Mouse (Mus musculus) liver, embryonic 12.5 days (tissue): ENCODE measurements around the gene 1700008O03Rik. TPM values are rescaled to one million over a fixed set of nuclear protein-coding genes. Genes with fewer than 3 reads are reported as not detected.

Source experiments
- ATAC-seq: fragments of 200-750 bp; cut with Nextera tagmentation; 2 replicates; pipeline ENCODE4 v1.8.0; 2017; ENCODE audit warnings: moderate number of reproducible peaks, mild to moderate bottlenecking, moderate library complexity
- H3K27ac ChIP-seq: fragments of 300-500 bp; sonication (generic); 2 replicates; pipeline ENCODE4 v1.5.1; 2016; ENCODE audit warnings: mild to moderate bottlenecking
- H3K27me3 ChIP-seq: fragments of 300-500 bp; sonication (generic); replicated peaks from 2 replicates; pipeline ENCODE4 v1.6.1; 2016; ENCODE audit warnings: mild to moderate bottlenecking, moderate library complexity
- H3K36me3 ChIP-seq: fragments of 300-500 bp; sonication (generic); 2 replicates; pipeline ENCODE4 v1.6.1; 2016; ENCODE audit warnings: mild to moderate bottlenecking, moderate library complexity
- H3K4me1 ChIP-seq: fragments of 300-500 bp; sonication (generic); 2 replicates; pipeline ENCODE4 v1.6.1; 2016
- H3K4me2 ChIP-seq: fragments of 300-500 bp; sonication (generic); 2 replicates; pipeline ENCODE4 v1.6.1; 2016; ENCODE audit warnings: mild to moderate bottlenecking, moderate library complexity
- H3K4me3 ChIP-seq: fragments of 300-500 bp; sonication (generic); 2 replicates; pipeline ENCODE4 v1.5.1; 2016; ENCODE audit warnings: mild to moderate bottlenecking, moderate library complexity
- H3K9ac ChIP-seq: fragments of 300-500 bp; sonication (generic); 2 replicates; pipeline ENCODE4 v1.6.1; 2016; ENCODE audit warnings: mild to moderate bottlenecking, moderate library complexity
- H3K9me3 ChIP-seq: fragments of 300-500 bp; sonication (generic); replicated peaks from 2 replicates; pipeline ENCODE4 v1.6.1; 2016; ENCODE audit warnings: mild to moderate bottlenecking, moderate library complexity
- WGBS: fragments of 180-500 bp; shearing (Covaris S2); methylation state at CpG from one replicate; pipeline ENCODE4 v1.1.7; 2016; ENCODE audit not compliant: insufficient replicate concordance; 5-methylcytosine and 5-hydroxymethylcytosine counted together
- polyA plus RNA-seq: library from polyadenylated mRNA; unstranded; fragments of >200 nt; fragmentation: Nextera tagmentation; extraction: Ambion mirVana; gene quantifications from 2 replicates; pipeline ENCODE4 v1.2.1, GENCODE M21; 2016

Gene 1700008O03Rik
- polyA plus RNA-seq, result 0.38 TPM in 1 of 2 replicates, not detected in the other

GRCm38 (mm10) chr7:44385720-44386119 lies at the start of gene 1700008O03Rik:
TSS of gene 1700008O03Rik (minus strand) at chr7:44385820.
- H3K9me3 ChIP-seq, result no peaks in the 10 kb centered on the region
- H3K36me3 ChIP-seq, result no peaks in the 10 kb centered on the region
- H3K27ac ChIP-seq, result no peak within 1 kb of the TSS
- peak within 1 kb of the TSS; percentile 43 for H3K4me3 ChIP-seq
- peak within 1 kb of the TSS; percentile 71 for H3K4me2 ChIP-seq
- peaks cover 82% of the 10 kb centered on the region for H3K27me3 ChIP-seq
- peaks cover 11% of the 10 kb centered on the region for H3K4me1 ChIP-seq
- H3K9ac ChIP-seq, result no peak within 1 kb of the TSS
- WGBS, result 60% methylated on average over 12 of the region's 12 CpGs
- no peak for ATAC-seq

- Histone ChIP-seq H3K27me3 (peaks cover 93% of the 10 kb centered on the region), H3K4me3 (no peak overlapping the region), H3K9ac (no peak overlapping the region), H3K4me1 (peaks cover 38% of the 10 kb centered on the region), H3K4me2 (no peak overlapping the region), H3K36me3 (no peaks in the 10 kb centered on the region), H3K27ac (no peak overlapping the region), H3K9me3 (no peaks in the 10 kb centered on the region)
- no peak for ATAC-seq
- 64% methylated on average over 9 of the region's 9 CpGs for WGBS
These were observed 48.5 kb upstream of the 1700008O03Rik start for GRCm38 (mm10) chr7:44434089-44434488.

DNA sequence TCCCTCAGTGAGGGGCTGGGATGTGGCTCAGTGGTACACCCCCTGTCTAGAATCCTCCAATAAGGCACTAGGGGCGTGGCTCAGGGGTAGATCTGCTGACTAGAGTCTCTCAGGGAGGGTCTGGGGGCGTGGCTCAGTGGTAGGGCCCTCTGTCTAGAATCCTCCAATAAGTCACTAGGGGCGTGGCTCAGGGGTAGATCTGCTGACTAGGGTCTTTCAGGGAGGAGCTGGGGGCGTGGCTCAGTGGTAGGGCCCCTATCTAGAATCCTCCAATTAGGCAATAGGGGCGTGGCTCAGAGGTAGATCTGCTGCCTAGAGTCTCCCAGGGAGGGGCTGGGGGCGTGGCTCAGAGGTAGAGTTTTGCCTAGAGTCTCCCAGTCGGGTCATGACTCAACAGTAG lies 47.8 kb upstream of the 1700008O03Rik start:
- WGBS, result 1% methylated on average over 7 of the region's 7 CpGs
- peaks cover 40% of the 10 kb centered on the region for H3K4me1 ChIP-seq
- peaks cover 95% of the 10 kb centered on the region for H3K27me3 ChIP-seq
- H3K36me3 ChIP-seq, result no peaks in the 10 kb centered on the region
- peak; percentile 88 for ATAC-seq
- H3K4me2 ChIP-seq, result no peak overlapping the region
- no peaks in the 10 kb centered on the region for H3K9me3 ChIP-seq
- no peak overlapping the region for H3K27ac ChIP-seq
- no peak overlapping the region for H3K4me3 ChIP-seq
- H3K9ac ChIP-seq, result no peak overlapping the region

GRCm38 (mm10) chr7:44432550-44432949 lies 46.9 kb upstream of the 1700008O03Rik start:
- ATAC-seq, result no peak
- no peaks in the 10 kb centered on the region for H3K36me3 ChIP-seq
- H3K4me3 ChIP-seq, result no peak overlapping the region
- H3K27ac ChIP-seq, result no peak overlapping the region
- no peaks in the 10 kb centered on the region for H3K9me3 ChIP-seq
- no peak overlapping the region for H3K9ac ChIP-seq
- peaks cover 95% of the 10 kb centered on the region for H3K27me3 ChIP-seq
- 63% methylated on average over 6 of the region's 6 CpGs for WGBS
- H3K4me1 ChIP-seq, result peaks cover 40% of the 10 kb centered on the region
- H3K4me2 ChIP-seq, result no peak overlapping the region

DNA sequence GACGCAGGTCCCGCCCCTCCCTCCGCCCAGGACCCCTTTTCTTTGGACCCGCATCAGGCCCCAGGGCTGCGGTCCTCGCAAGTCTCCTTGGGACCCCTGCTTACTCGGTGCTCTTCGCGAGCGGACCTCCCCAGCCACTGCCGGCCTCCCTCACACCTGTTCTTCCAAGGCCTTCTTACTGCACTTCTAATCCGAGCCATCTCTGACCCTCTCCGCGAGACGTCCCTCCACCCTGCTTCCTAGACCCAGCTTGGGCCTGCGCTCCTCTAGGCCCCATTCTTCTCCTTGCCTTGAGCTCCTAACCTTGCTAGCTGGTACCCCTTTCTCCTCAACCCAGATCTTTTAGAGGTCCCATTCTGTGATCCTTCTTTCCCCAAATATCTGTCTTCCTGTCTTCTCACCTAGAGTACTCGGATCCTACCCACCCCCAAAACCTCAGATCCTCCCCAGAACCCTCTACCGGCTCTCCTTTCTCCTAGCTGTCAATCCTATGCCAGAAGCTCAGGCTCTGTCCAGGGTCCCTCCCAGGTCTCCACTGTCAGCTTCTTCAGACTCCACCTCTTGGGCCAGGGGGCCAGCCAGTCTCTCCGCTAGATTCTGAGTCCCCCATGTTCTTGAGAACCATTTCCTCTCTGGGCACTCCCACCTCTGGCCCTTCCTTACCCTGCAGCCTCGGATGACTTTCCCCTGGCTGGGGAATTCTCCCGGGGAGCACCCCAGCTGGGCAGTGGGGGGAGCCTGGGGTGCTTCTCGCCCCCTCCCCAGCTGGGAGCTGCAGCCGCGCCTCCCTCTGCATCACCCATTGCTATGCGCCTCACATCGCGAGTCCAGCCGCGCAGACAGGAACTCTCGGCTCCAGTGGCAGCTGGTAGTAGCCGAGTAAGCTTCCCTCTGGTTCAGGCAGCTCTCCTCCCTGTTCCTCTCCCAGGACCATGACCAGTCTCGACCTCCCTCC lies 44.2 kb upstream of the 1700008O03Rik start:
- Histone ChIP-seq H3K9ac (no peak overlapping the region), H3K36me3 (no peaks in the 10 kb centered on the region), H3K27me3 (peaks cover 94% of the 10 kb centered on the region), H3K27ac (no peak overlapping the region), H3K4me1 (peaks cover 22% of the 10 kb centered on the region), H3K9me3 (no peaks in the 10 kb centered on the region), H3K4me2 (peak overlapping the region; percentile 56; the same call in 1 of the 2 replicates), H3K4me3 (peak overlapping the region; percentile 38)
- ATAC-seq, result no peak
- 5% methylated on average over 26 of the region's 32 CpGs for WGBS

GRCm38 (mm10) chr7:44428968-44429521 lies 43.4 kb upstream of the 1700008O03Rik start, which contains the start of gene Lrrc4b:
TSS of gene Lrrc4b (plus strand) at chr7:44429018.
- H3K9me3 ChIP-seq, result no peaks in the 10 kb centered on the region
- no peak within 1 kb of the TSS for H3K27ac ChIP-seq
- peak within 1 kb of the TSS; percentile 38 for H3K4me3 ChIP-seq
- no peak within 1 kb of the TSS for H3K9ac ChIP-seq
- ATAC-seq, result no peak
- no peaks in the 10 kb centered on the region for H3K36me3 ChIP-seq
- peaks cover 89% of the 10 kb centered on the region for H3K27me3 ChIP-seq
- peak within 1 kb of the TSS; percentile 56 for H3K4me2 ChIP-seq
- 2% methylated on average over 55 of the region's 69 CpGs for WGBS
- H3K4me1 ChIP-seq, result peaks cover 22% of the 10 kb centered on the region

DNA sequence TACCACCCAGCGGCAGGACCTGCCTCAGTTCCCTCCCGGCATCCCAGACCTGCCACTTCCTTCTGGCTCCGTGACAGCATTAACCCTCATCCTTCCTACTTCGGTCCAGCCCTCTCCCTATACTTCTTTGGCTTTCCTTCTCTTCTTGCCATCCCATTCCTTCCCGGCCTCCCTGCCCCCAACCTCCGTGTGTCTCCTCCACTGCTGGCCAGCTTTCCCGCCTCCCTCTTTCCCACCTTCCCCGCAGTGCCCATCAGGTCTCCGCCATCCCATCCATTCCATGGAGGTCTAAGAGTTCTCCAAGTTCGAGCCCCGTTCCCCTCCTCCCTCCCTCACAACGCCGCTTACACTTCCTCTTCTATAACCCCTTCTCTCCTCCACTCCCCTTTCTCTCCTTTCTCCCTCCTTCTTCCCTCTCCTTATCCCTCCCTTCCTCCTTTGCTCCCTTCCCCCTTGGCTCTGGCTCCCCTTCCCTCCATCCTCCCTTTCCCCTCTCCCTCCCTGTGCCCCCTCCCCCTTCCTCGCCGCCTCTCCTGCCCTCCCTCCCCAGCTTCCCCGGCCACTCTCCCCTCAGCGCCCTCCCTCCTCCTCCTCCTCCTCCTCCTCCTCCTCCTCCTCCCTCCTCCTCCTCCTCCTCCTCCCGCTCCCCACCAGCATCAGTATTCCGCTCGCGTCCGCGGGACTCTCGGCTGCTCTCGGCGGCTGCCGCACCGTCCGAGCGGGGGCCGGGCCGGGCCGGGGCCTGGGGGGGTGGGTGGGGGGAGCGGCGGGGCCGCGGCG lies 42.7 kb upstream of the 1700008O03Rik start:
- H3K9ac ChIP-seq, result no peak overlapping the region
- WGBS, result 5% methylated on average over 16 of the region's 38 CpGs
- no peaks in the 10 kb centered on the region for H3K9me3 ChIP-seq
- H3K4me2 ChIP-seq, result peak overlapping the region; percentile 56
- H3K4me3 ChIP-seq, result peak overlapping the region; percentile 38; the same call in 1 of the 2 replicates
- no peaks in the 10 kb centered on the region for H3K36me3 ChIP-seq
- H3K4me1 ChIP-seq, result peaks cover 18% of the 10 kb centered on the region
- ATAC-seq, result no peak
- no peak overlapping the region for H3K27ac ChIP-seq
- H3K27me3 ChIP-seq, result peaks cover 88% of the 10 kb centered on the region

DNA sequence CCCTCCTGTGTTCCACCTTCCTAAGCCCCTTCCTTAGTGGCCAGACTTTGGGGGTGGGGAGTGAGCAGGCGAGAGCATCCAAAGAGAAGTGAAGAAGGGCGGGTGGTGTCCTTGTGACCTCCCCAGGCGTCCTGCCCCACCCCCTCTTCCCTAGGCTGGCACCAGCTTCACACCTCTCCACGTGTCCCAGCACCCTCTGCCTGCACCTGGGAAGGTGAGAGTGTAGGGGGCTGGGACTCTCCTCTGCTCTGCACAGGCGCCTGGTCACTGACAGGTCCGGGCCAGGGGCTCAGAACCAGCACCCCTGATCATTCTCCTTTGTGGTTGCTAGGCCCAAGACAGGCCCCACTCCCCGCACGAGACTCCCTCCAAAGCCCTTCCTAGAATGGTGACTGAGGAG lies 42.0 kb upstream of the 1700008O03Rik start:
- Histone ChIP-seq H3K36me3 (no peaks in the 10 kb centered on the region), H3K4me2 (no peak overlapping the region), H3K27me3 (peaks cover 85% of the 10 kb centered on the region), H3K9ac (no peak overlapping the region), H3K4me3 (no peak overlapping the region), H3K4me1 (0 out of 2 replicates have a peak, but pooled peaks cover 13% of the 10 kb centered on the region), H3K9me3 (no peaks in the 10 kb centered on the region), H3K27ac (no peak overlapping the region)
- no peak for ATAC-seq
- 26% methylated on average over 8 of the region's 8 CpGs for WGBS

DNA sequence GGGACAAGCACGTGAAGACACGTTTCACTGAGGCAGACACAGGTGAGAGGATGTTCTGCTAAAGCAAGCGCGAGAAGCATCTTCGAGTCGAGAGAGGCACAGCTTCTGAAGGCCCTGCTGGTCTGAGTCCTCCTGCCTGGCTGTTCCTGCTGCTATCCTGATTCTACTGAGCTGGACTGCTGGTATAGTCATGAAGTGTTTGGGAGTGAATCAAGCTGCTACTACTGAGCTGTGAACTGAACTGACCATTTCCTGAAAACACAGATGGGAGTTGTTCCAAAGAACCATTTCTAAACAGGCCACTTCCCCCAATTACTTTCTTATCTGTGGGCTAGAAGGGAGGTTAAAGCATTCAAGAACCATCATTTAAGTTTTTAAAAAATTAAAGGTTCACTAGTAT lies 27.7 kb upstream of the 1700008O03Rik start:
- Histone ChIP-seq H3K27me3 (peaks cover 30% of the 10 kb centered on the region; the same call in 1 of the 2 replicates), H3K4me1 (peaks cover 15% of the 10 kb centered on the region), H3K27ac (no peak overlapping the region), H3K4me2 (no peak overlapping the region), H3K9ac (no peak overlapping the region), H3K36me3 (no peaks in the 10 kb centered on the region), H3K9me3 (no peaks in the 10 kb centered on the region), H3K4me3 (no peak overlapping the region)
- ATAC-seq, result no peak
- 73% methylated on average over 6 of the region's 6 CpGs for WGBS

DNA sequence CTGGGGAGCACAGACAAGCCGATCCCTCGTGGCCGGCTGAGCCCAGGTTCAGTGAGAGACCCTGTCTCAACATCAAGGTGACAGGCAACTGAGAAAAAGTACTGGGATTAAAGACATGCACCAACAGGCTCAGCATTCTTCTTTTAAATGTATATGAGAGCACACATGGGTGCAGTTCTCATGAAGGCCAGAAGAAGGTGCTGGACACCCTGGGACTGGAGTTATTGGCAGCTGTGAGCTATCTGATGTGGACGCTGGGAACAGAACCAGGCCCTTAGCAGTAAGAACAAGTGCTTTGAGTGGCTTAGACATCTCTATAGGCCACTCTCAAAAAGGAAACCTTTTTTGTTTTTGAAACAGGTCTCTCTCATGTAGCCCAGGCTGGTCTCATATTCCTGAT lies 25.5 kb upstream of the 1700008O03Rik start:
- 72% methylated on average over 4 of the region's 4 CpGs for WGBS
- no peak overlapping the region for H3K4me2 ChIP-seq
- peaks cover 16% of the 10 kb centered on the region for H3K4me1 ChIP-seq
- H3K9me3 ChIP-seq, result no peaks in the 10 kb centered on the region
- no peak overlapping the region for H3K27ac ChIP-seq
- peaks cover 40% of the 10 kb centered on the region; the same call in 1 of the 2 replicates for H3K27me3 ChIP-seq
- H3K9ac ChIP-seq, result no peak overlapping the region
- H3K4me3 ChIP-seq, result no peak overlapping the region
- no peaks in the 10 kb centered on the region for H3K36me3 ChIP-seq
- ATAC-seq, result no peak

DNA sequence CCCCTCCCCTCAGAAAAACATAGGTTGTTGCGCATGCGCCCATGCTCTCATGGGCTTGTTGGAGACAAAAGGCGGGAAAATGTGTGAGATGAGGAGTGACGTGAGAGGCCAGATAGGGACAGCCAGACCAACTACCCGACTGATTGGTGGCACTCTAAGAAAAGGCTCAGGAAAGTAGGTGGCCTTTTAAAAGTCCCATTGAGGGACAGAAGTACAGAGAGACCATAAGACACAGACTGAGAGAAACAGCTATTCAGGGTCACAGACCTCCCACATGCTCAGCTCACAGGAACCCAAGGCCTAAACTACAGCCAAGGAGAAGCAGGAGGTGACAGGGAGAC lies 20.4 kb upstream of the 1700008O03Rik start:
- ATAC-seq, result peak; percentile 40; the same call in 1 of the 2 replicates
- no peaks in the 10 kb centered on the region for H3K36me3 ChIP-seq
- H3K27ac ChIP-seq, result no peak overlapping the region
- 5% methylated on average over 5 of the region's 5 CpGs for WGBS
- H3K9ac ChIP-seq, result no peak overlapping the region
- peaks cover 62% of the 10 kb centered on the region for H3K27me3 ChIP-seq
- peak overlapping the region; percentile 66 for H3K4me2 ChIP-seq
- no peaks in the 10 kb centered on the region for H3K9me3 ChIP-seq
- peaks cover 23% of the 10 kb centered on the region for H3K4me1 ChIP-seq
- peak overlapping the region; percentile 38 for H3K4me3 ChIP-seq
